Mouse (Mus musculus) liver, embryonic 11.5 days (tissue): ENCODE data around the gene Gzma. TPM values are rescaled to one million over a fixed set of nuclear protein-coding genes. Genes with fewer than 3 reads are reported as not detected.

Source experiments
- ATAC-seq: fragments of 200-750 bp; cut with Nextera tagmentation; replicated peaks from 2 replicates; pipeline ENCODE4 v1.8.0; 2017; ENCODE audit warnings: moderate number of reproducible peaks, mild to moderate bottlenecking, moderate TSS enrichment, moderate library complexity; ENCODE audit not compliant: low FRiP score
- DNase-seq: peaks from one replicate; pipeline ENCODE4 v3.0.0-alpha.2; 2017; ENCODE audit warnings: low spot score
- H3K27ac ChIP-seq: fragments of 300-500 bp; sonication (generic); 2 replicates; pipeline ENCODE4 v1.5.1; 2014; ENCODE audit warnings: mild to moderate bottlenecking, low read depth, low read length, control low read depth
- H3K27me3 ChIP-seq: fragments of 300-500 bp; sonication (generic); replicated peaks from 2 replicates; pipeline ENCODE4 v1.6.1; 2014; ENCODE audit warnings: low read length, mixed read lengths; ENCODE audit not compliant: control insufficient read depth, insufficient read depth
- H3K36me3 ChIP-seq: fragments of 300-500 bp; sonication (generic); 2 replicates; pipeline ENCODE4 v1.6.1; 2014; ENCODE audit warnings: mild to moderate bottlenecking, low read length, moderate library complexity, mixed read lengths; ENCODE audit not compliant: control insufficient read depth, insufficient read depth
- H3K4me1 ChIP-seq: fragments of 300-500 bp; sonication (generic); replicated peaks from 2 replicates; pipeline ENCODE4 v1.6.1; 2014; ENCODE audit warnings: low read length, mixed read lengths; ENCODE audit not compliant: control insufficient read depth, insufficient read depth
- H3K4me2 ChIP-seq: fragments of 300-500 bp; sonication (generic); 2 replicates; pipeline ENCODE4 v1.6.1; 2014; ENCODE audit warnings: mild to moderate bottlenecking, control low read depth, moderate library complexity
- H3K4me3 ChIP-seq: fragments of 300-500 bp; sonication (generic); 2 replicates; pipeline ENCODE4 v1.5.1; 2014; ENCODE audit warnings: low read depth, low read length, control low read depth
- H3K9ac ChIP-seq: fragments of 300-500 bp; sonication (generic); 2 replicates; pipeline ENCODE4 v1.6.1; 2014; ENCODE audit warnings: low read depth, low read length, control low read depth
- H3K9me3 ChIP-seq: fragments of 300-500 bp; sonication (generic); 2 replicates; pipeline ENCODE4 v1.6.1; 2016; ENCODE audit warnings: low read length, inconsistent platforms, mixed read lengths; ENCODE audit not compliant: control insufficient read depth
- WGBS: fragments of 180-500 bp; shearing (Covaris S2); extraction: QIAGEN DNeasy Blood & Tissue Kit; methylation state at CpG from one replicate; pipeline ENCODE4 v1.1.7; 2014; 5-methylcytosine and 5-hydroxymethylcytosine counted together
- polyA plus RNA-seq: library from polyadenylated mRNA; unstranded; fragments of >200 nt; fragmentation: Nextera tagmentation; extraction: Ambion mirVana; gene quantifications from 2 replicates; pipeline ENCODE4 v1.2.1, GENCODE M21; 2014

Gene Gzma
- polyA plus RNA-seq, 1 experiment from 2014 or later: not detected

- Histone ChIP-seq H3K4me1 (no peaks in the 10 kb centered on the region), H3K27ac (no peak overlapping the region), H3K9me3 (no peaks in the 10 kb centered on the region), H3K4me3 (no peak overlapping the region), H3K36me3 (no peaks in the 10 kb centered on the region), H3K27me3 (no peaks in the 10 kb centered on the region), H3K4me2 (no peak overlapping the region), H3K9ac (no peak overlapping the region)
- no peak for ATAC-seq
- WGBS: 44% methylated on average over 8 of the region's 8 CpGs
- DNase-seq: no peak
Observed at GRCm38 (mm10) chr13:113055826-113056225, 45.0 kb downstream of the Gzma start.

- no peaks in the 10 kb centered on the region for H3K4me1 ChIP-seq
- no peak overlapping the region for H3K4me2 ChIP-seq
- H3K27me3 ChIP-seq: no peaks in the 10 kb centered on the region
- DNase-seq: no peak
- ATAC-seq: no peak
- H3K27ac ChIP-seq: no peak overlapping the region
- no peaks in the 10 kb centered on the region for H3K36me3 ChIP-seq
- H3K9me3 ChIP-seq: no peaks in the 10 kb centered on the region
- no peak overlapping the region for H3K9ac ChIP-seq
- no peak overlapping the region for H3K4me3 ChIP-seq
- 71% methylated on average over 8 of the region's 8 CpGs for WGBS
Observed at GRCm38 (mm10) chr13:113054230-113054629, 46.6 kb downstream of the Gzma start.

GRCm38 (mm10) chr13:113047647-113048046 lies 53.1 kb downstream of the Gzma start:
- H3K36me3 ChIP-seq: 0 out of 2 replicates have a peak, but pooled peaks cover 4% of the 10 kb centered on the region
- 71% methylated on average over 3 of the region's 3 CpGs for WGBS
- no peak overlapping the region for H3K4me3 ChIP-seq
- H3K4me1 ChIP-seq: no peaks in the 10 kb centered on the region
- no peak overlapping the region for H3K4me2 ChIP-seq
- no peaks in the 10 kb centered on the region for H3K9me3 ChIP-seq
- no peak for ATAC-seq
- no peak overlapping the region for H3K9ac ChIP-seq
- no peaks in the 10 kb centered on the region for H3K27me3 ChIP-seq
- no peak overlapping the region for H3K27ac ChIP-seq
- no peak for DNase-seq

- H3K27me3 ChIP-seq: no peaks in the 10 kb centered on the region
- H3K4me2 ChIP-seq: no peak overlapping the region
- ATAC-seq: no peak
- 0 out of 2 replicates have a peak, but pooled peaks cover 4% of the 10 kb centered on the region for H3K36me3 ChIP-seq
- H3K4me3 ChIP-seq: no peak overlapping the region
- H3K9me3 ChIP-seq: no peaks in the 10 kb centered on the region
- no peak overlapping the region for H3K9ac ChIP-seq
- H3K27ac ChIP-seq: no peak overlapping the region
- no peaks in the 10 kb centered on the region for H3K4me1 ChIP-seq
- DNase-seq: no peak
Observed at GRCm38 (mm10) chr13:113047018-113047417, 53.8 kb downstream of the Gzma start.

GRCm38 (mm10) chr13:113046211-113046883 lies 54.4 kb downstream of the Gzma start, which contains the start of gene Gpx8:
Gene Gpx8 (minus strand): TSS chr13:113046410.
- Histone ChIP-seq H3K4me1 (no peaks in the 10 kb centered on the region), H3K27ac (no peak within 1 kb of the TSS), H3K9ac (no peak within 1 kb of the TSS), H3K4me2 (peak within 1 kb of the TSS; percentile 54), H3K4me3 (peak within 1 kb of the TSS; percentile 39), H3K36me3 (0 out of 2 replicates have a peak, but pooled peaks cover 4% of the 10 kb centered on the region), H3K9me3 (no peaks in the 10 kb centered on the region), H3K27me3 (no peaks in the 10 kb centered on the region)
- WGBS: 7% methylated on average over 21 of the region's 21 CpGs
- ATAC-seq: no peak
- peak; percentile 45 for DNase-seq

- no peak overlapping the region for H3K9ac ChIP-seq
- WGBS: 36% methylated on average over 18 of the region's 18 CpGs
- H3K4me3 ChIP-seq: peak overlapping the region; percentile 39
Observed at GRCm38 (mm10) chr13:113045458-113046110, 55.2 kb downstream of the Gzma start.

GRCm38 (mm10) chr13:113044876-113045275 lies 55.9 kb downstream of the Gzma start:
- Histone ChIP-seq H3K27ac (no peak overlapping the region), H3K9ac (no peak overlapping the region), H3K9me3 (no peaks in the 10 kb centered on the region), H3K36me3 (0 out of 2 replicates have a peak, but pooled peaks cover 4% of the 10 kb centered on the region), H3K27me3 (no peaks in the 10 kb centered on the region), H3K4me2 (peak overlapping the region; percentile 54; the same call in 1 of the 2 replicates), H3K4me1 (no peaks in the 10 kb centered on the region), H3K4me3 (peak overlapping the region; percentile 39)
- ATAC-seq (no peak), DNase-seq (no peak)
- 67% methylated on average over 3 of the region's 3 CpGs for WGBS

More at GRCm38 (mm10) chr13:113045458-113046110, 55.2 kb downstream of the Gzma start:
- DNase-seq: no peak
- ATAC-seq: no peak
- Histone ChIP-seq H3K27me3 (no peaks in the 10 kb centered on the region), H3K4me2 (peak overlapping the region; percentile 54), H3K27ac (no peak overlapping the region), H3K4me1 (no peaks in the 10 kb centered on the region), H3K9me3 (no peaks in the 10 kb centered on the region), H3K36me3 (0 out of 2 replicates have a peak, but pooled peaks cover 4% of the 10 kb centered on the region)
